Mouse (Mus musculus) gastrocnemius, postnatal 25 days (tissue): ENCODE data around the gene Hist1h4i. TPM values are rescaled to one million over a fixed set of nuclear protein-coding genes. Genes with fewer than 3 reads are reported as not detected.

ENCODE experiments used
- microRNA-seq, 2 experiments: library from miRNA; unstranded; fragments of <30 nt; microRNA quantifications; one replicate each; pipeline ENCODE4 v1.2.0; 2021; ENCODE audit warnings: borderline replicate concordance in 2 of 2
- total RNA-seq, 2 experiments: library from RNA; stranded (reverse); gene quantifications; 1 replicate in 1 of 2; 2 replicates in 1 of 2; pipeline ENCODE4 v1.2.3; 2021

Gene Hist1h4i
- total RNA-seq, 2 experiments from 2014 or later = 30.9 to 31.7 TPM

Small RNA genes lying within 50 kb of the gene (microRNA-seq; reads per million reads assigned to microRNA genes)
- 0 reads per million in 2 experiments for gene Gm26300
- 0 reads per million in 2 experiments for gene Gm44390
- gene Gm44486 = 0 reads per million in 2 experiments

Other genes with a start within 250 kb of the Hist1h4i start
- gene Hist1h2bq, start 231.2 kb downstream of the Hist1h4i start, total RNA-seq = 10 to 100 TPM; 18.0 to 21.3 TPM
- 10 to 100 TPM in 1 of 2 experiments, not detected in 1; 24.7 TPM for gene Hist1h2ao, start 230.9 kb downstream of the Hist1h4i start, total RNA-seq
- gene Hist1h4m, start 229.6 kb downstream of the Hist1h4i start, total RNA-seq = 10 to 100 TPM; 49.0 to 65.1 TPM
- gene Hist1h4n, start 209.2 kb downstream of the Hist1h4i start, total RNA-seq = 10 to 100 TPM; 14.1 to 20.2 TPM
- gene Hist1h2ap, start 207.9 kb downstream of the Hist1h4i start, total RNA-seq = 10 to 100 TPM in 1 of 2 experiments, not detected in 1; 17.0 TPM
- gene Hist1h2br, start 207.6 kb downstream of the Hist1h4i start, total RNA-seq = 10 to 100 TPM; 17.7 to 21.3 TPM
- gene Zfp184, start 96.3 kb downstream of the Hist1h4i start, total RNA-seq = under 1 TPM; 0.26 to 0.54 TPM
- not detected for gene Pom121l2, start 60.2 kb downstream of the Hist1h4i start, total RNA-seq
- not detected for gene Prss16, start 31.6 kb downstream of the Hist1h4i start, total RNA-seq
- 1 to 10 TPM; 2.9 to 7.7 TPM for gene Hist1h2ah, start 5.8 kb downstream of the Hist1h4i start, total RNA-seq
- gene Hist1h2bk, start 5.5 kb downstream of the Hist1h4i start, total RNA-seq = 10 to 100 TPM; 13.9 to 29.0 TPM
- gene Hist1h2ag, start 1.6 kb upstream of the Hist1h4i start, total RNA-seq = 10 to 100 TPM in 1 of 2 experiments, 1 to 10 TPM in 1; 3.5 to 16.1 TPM
- gene Hist1h2bj, start 1.9 kb upstream of the Hist1h4i start, total RNA-seq = 10 to 100 TPM in 1 of 2 experiments, 1 to 10 TPM in 1; 5.3 to 14.5 TPM
- not detected for gene Vmn1r188, start 43.1 kb upstream of the Hist1h4i start, total RNA-seq
- not detected for gene Vmn1r189, start 64.5 kb upstream of the Hist1h4i start, total RNA-seq
- not detected for gene Vmn1r191, start 142.6 kb upstream of the Hist1h4i start, total RNA-seq
- not detected for gene Vmn1r192, start 149.8 kb upstream of the Hist1h4i start, total RNA-seq
- not detected for gene Vmn1r193, start 181.8 kb upstream of the Hist1h4i start, total RNA-seq
- not detected for gene Vmn1r194, start 202.9 kb upstream of the Hist1h4i start, total RNA-seq
- not detected for gene Vmn1r195, start 229.2 kb upstream of the Hist1h4i start, total RNA-seq
- not detected for gene Vmn1r196, start 248.6 kb upstream of the Hist1h4i start, total RNA-seq